8 mouse cellular contexts compared by ENCODE assay signal in genomic region chr11:69876186-69876585, GRCm38 (mm10). TPM values are rescaled to one million over a fixed set of nuclear protein-coding genes. Genes with fewer than 3 reads are reported as not detected.
DNase-seq lines count a peak whose midpoint lies in the region; ATAC-seq lines count a peak whose summit lies in the region.

No protein-coding gene starts in this region.

- no peak overlapping the region for H3K4me3 ChIP-seq in limb, embryonic 11.5 days (ENCODE audit: low read depth, low read length)
- H3K4me3 ChIP-seq in limb, embryonic 10.5 days = no peak overlapping the region
- no peak overlapping the region for H3K4me3 ChIP-seq in midbrain, embryonic 14.5 days (replicated peaks; ENCODE audit: low read depth, low read length)

- H3K27ac ChIP-seq in limb, embryonic 11.5 days (replicated peaks; ENCODE audit: low read depth, low read length) = 0 out of 2 replicates have a peak overlapping the region, but pooled peaks have one; percentile 8
- H3K27ac ChIP-seq in limb, embryonic 10.5 days = no peak overlapping the region
- H3K27ac ChIP-seq in midbrain, embryonic 14.5 days (replicated peaks; ENCODE audit: low read depth, low read length) = no peak overlapping the region

- no peak for DNase-seq in limb, embryonic 11.5 days (ENCODE audit: low spot score)
- no peak for DNase-seq in limb, embryonic 10.5 days (ENCODE audit: low spot score)
- peak; percentile 89 for DNase-seq in heart, adult 8-10 months (ENCODE audit: low spot score)
- DNase-seq in kidney, postnatal 36 days = peak; percentile 54 to 58
- DNase-seq in naive thymus-derived CD4-positive, alpha-beta T cell, adult 2 months (ENCODE audit: low read depth) = peak; percentile 45
- no peak for DNase-seq in midbrain, embryonic 14.5 days
- no peak for DNase-seq in ovary, postnatal 36 days (ENCODE audit: low spot score)
- no peak for DNase-seq in cerebellum, adult 9-10 months

- 66% methylated on average over 7 of the region's 7 CpGs for WGBS in limb, embryonic 11.5 days
- WGBS in limb, embryonic 10.5 days = 73% methylated on average over 7 of the region's 7 CpGs
- WGBS in midbrain, embryonic 14.5 days = 81% methylated on average over 7 of the region's 7 CpGs

- H3K9ac ChIP-seq in limb, embryonic 11.5 days (ENCODE audit: low read length) = 0 out of 2 replicates have a peak overlapping the region, but pooled peaks have one; percentile 12
- no peak overlapping the region for H3K9ac ChIP-seq in midbrain, embryonic 14.5 days (replicated peaks; ENCODE audit: low read length)

- no peak overlapping the region for H3K4me2 ChIP-seq in limb, embryonic 11.5 days (ENCODE audit: low read depth, severe bottlenecking)
- H3K4me2 ChIP-seq in midbrain, embryonic 14.5 days (ENCODE audit: low read length) = no peak overlapping the region

- H3K27me3 ChIP-seq in limb, embryonic 11.5 days (ENCODE audit: control insufficient read depth, insufficient read depth, low read length) = no peaks in the 10 kb centered on the region
- H3K27me3 ChIP-seq in limb, embryonic 10.5 days (ENCODE audit: low read depth, poor library complexity, severe bottlenecking) = no peaks in the 10 kb centered on the region
- H3K27me3 ChIP-seq in midbrain, embryonic 14.5 days (ENCODE audit: control insufficient read depth, insufficient read depth, low read length) = peaks cover 6% of the 10 kb centered on the region; the same call in 1 of the 2 replicates

- ATAC-seq in limb, embryonic 11.5 days (ENCODE audit: insufficient number of reproducible peaks, low FRiP score, low TSS enrichment, low read depth) = no peak
- no peak for ATAC-seq in midbrain, embryonic 14.5 days (ENCODE audit: low FRiP score, low TSS enrichment)

- no peaks in the 10 kb centered on the region for H3K36me3 ChIP-seq in limb, embryonic 11.5 days (ENCODE audit: control insufficient read depth, insufficient read depth, low read length)
- H3K36me3 ChIP-seq in limb, embryonic 10.5 days = no peaks in the 10 kb centered on the region
- H3K36me3 ChIP-seq in midbrain, embryonic 14.5 days (ENCODE audit: control insufficient read depth, insufficient read depth, low read length) = no peaks in the 10 kb centered on the region

- no peaks in the 10 kb centered on the region for H3K9me3 ChIP-seq in limb, embryonic 11.5 days (ENCODE audit: control insufficient read depth, low read length)
- no peaks in the 10 kb centered on the region for H3K9me3 ChIP-seq in limb, embryonic 10.5 days (replicated peaks)
- H3K9me3 ChIP-seq in midbrain, embryonic 14.5 days (ENCODE audit: control insufficient read depth, low read length) = no peaks in the 10 kb centered on the region

- H3K4me1 ChIP-seq in limb, embryonic 11.5 days (ENCODE audit: control insufficient read depth, insufficient read depth, low read length) = peaks cover 12% of the 10 kb centered on the region
- H3K4me1 ChIP-seq in limb, embryonic 10.5 days = peaks cover 43% of the 10 kb centered on the region
- H3K4me1 ChIP-seq in midbrain, embryonic 14.5 days (ENCODE audit: control insufficient read depth, insufficient read depth, low read length) = peaks cover 8% of the 10 kb centered on the region

RNA-seq across cellular contexts. Expression of gene Tmem95, which starts 1.6 kb away (rescaled TPM):
- polyA plus RNA-seq in limb, embryonic 11.5 days (2014; fragmentation: Nextera tagmentation; extraction: Ambion mirVana) = not detected in 2 replicates
- not detected in 2 replicates for polyA plus RNA-seq in limb, embryonic 10.5 days (2016; fragmentation: Nextera tagmentation; extraction: Ambion mirVana)
- not detected for total RNA-seq in heart, adult 8-10 months (2022)
- not detected in 2 replicates for polyA plus RNA-seq in midbrain, embryonic 14.5 days (2014; fragmentation: Nextera tagmentation; extraction: Ambion mirVana)

RNA-seq across cellular contexts. Expression of gene Kctd11, which starts 5.0 kb away (rescaled TPM):
- 3.7 and 4.3 TPM in 2 replicates for polyA plus RNA-seq in limb, embryonic 11.5 days (2014; fragmentation: Nextera tagmentation; extraction: Ambion mirVana)
- polyA plus RNA-seq in limb, embryonic 10.5 days (2016; fragmentation: Nextera tagmentation; extraction: Ambion mirVana) = 6.1 and 6.4 TPM in 2 replicates
- 1 to 10 TPM; 2.0 to 2.6 (median 2.4) TPM for total RNA-seq in heart, adult 8-10 months (2022)
- polyA plus RNA-seq in midbrain, embryonic 14.5 days (2014; fragmentation: Nextera tagmentation; extraction: Ambion mirVana) = 0.74 and 1.0 TPM in 2 replicates

RNA-seq across cellular contexts. Expression of gene Tnk1, which starts 17.7 kb away (rescaled TPM):
- polyA plus RNA-seq in limb, embryonic 11.5 days (2014; fragmentation: Nextera tagmentation; extraction: Ambion mirVana) = 0.89 and 1.2 TPM in 2 replicates
- 1.1 TPM in 2 replicates for polyA plus RNA-seq in limb, embryonic 10.5 days (2016; fragmentation: Nextera tagmentation; extraction: Ambion mirVana)
- total RNA-seq in heart, adult 8-10 months (2022) = under 1 TPM in 1 of 4 experiments, not detected in 3; 0.23 TPM
- not detected in 2 replicates for polyA plus RNA-seq in midbrain, embryonic 14.5 days (2014; fragmentation: Nextera tagmentation; extraction: Ambion mirVana)

RNA-seq across cellular contexts. Expression of gene Acap1, which starts 19.2 kb away (rescaled TPM):
- 0.72 and 0.78 TPM in 2 replicates for polyA plus RNA-seq in limb, embryonic 11.5 days (2014; fragmentation: Nextera tagmentation; extraction: Ambion mirVana)
- polyA plus RNA-seq in limb, embryonic 10.5 days (2016; fragmentation: Nextera tagmentation; extraction: Ambion mirVana) = 0.93 and 1.7 TPM in 2 replicates
- total RNA-seq in heart, adult 8-10 months (2022) = 1 to 10 TPM in 2 of 4 experiments, under 1 TPM in 2; 0.16 to 1.1 (median 0.83) TPM
- polyA plus RNA-seq in midbrain, embryonic 14.5 days (2014; fragmentation: Nextera tagmentation; extraction: Ambion mirVana) = 0.17 and 0.30 TPM in 2 replicates

RNA-seq across cellular contexts. Expression of gene 2810408A11Rik, which starts 24.6 kb away (rescaled TPM):
- 24.8 and 26.5 TPM in 2 replicates for polyA plus RNA-seq in limb, embryonic 11.5 days (2014; fragmentation: Nextera tagmentation; extraction: Ambion mirVana)
- 20.2 and 25.8 TPM in 2 replicates for polyA plus RNA-seq in limb, embryonic 10.5 days (2016; fragmentation: Nextera tagmentation; extraction: Ambion mirVana)
- total RNA-seq in heart, adult 8-10 months (2022) = under 1 TPM; 0.43 to 0.81 (median 0.60) TPM
- polyA plus RNA-seq in midbrain, embryonic 14.5 days (2014; fragmentation: Nextera tagmentation; extraction: Ambion mirVana) = 9.4 and 13.0 TPM in 2 replicates

Comparison
In these comparisons a context has a peak if more than half of its experiments do, and no peak if none do; other contexts are left out.
1. DNase-seq: peak in heart, adult 8-10 months (single experiment), kidney, postnatal 36 days (2 of 2) and naive thymus-derived CD4-positive, alpha-beta T cell, adult 2 months (single experiment); none in limb, embryonic 11.5 days (single experiment), limb, embryonic 10.5 days (single experiment), midbrain, embryonic 14.5 days (single experiment), ovary, postnatal 36 days (single experiment) and cerebellum, adult 9-10 months (single experiment).